Mouse (Mus musculus) gastrocnemius, postnatal 14 days (tissue): ENCODE data around the gene Gm5617. TPM values are rescaled to one million over a fixed set of nuclear protein-coding genes. Genes with fewer than 3 reads are reported as not detected.

Source experiments
- microRNA-seq, 2 experiments: library from miRNA; unstranded; fragments of <30 nt; microRNA quantifications; one replicate each; pipeline ENCODE4 v1.2.0; 2021
- total RNA-seq, 2 experiments: library from RNA; stranded (reverse); gene quantifications; 2 replicates each; pipeline ENCODE4 v1.2.3; 2021

Gene Gm5617
- total RNA-seq, 2 experiments from 2014 or later: 13.0 to 13.3 TPM

Small RNAs within 50 kb of the gene (microRNA-seq; reads per million reads assigned to microRNA genes)
- gene Gm23653: 0 reads per million in 2 experiments

Other genes with a start within 250 kb of the Gm5617 start
- gene Nxpe2, start 142.0 kb upstream of the Gm5617 start, total RNA-seq: under 1 TPM; 0.39 to 0.66 TPM
- gene Rexo2, start 14.8 kb upstream of the Gm5617 start, total RNA-seq: 10 to 100 TPM; 52.9 to 63.3 TPM
- gene Rbm7, start 143 bp upstream of the Gm5617 start, total RNA-seq: 10 to 100 TPM; 15.7 to 16.3 TPM
- 1 to 10 TPM; 6.2 to 7.8 TPM for gene Nnmt, start 109.7 kb downstream of the Gm5617 start, total RNA-seq